Mouse (Mus musculus) embryo, embryonic 11.5 days (tissue): ENCODE measurements around the gene Ctsc.
"Not testable (repeated sequence)": the region's sequence is repeated elsewhere in the genome, so short reads cannot be mapped to it uniquely, and the experiment has no call there.

Source experiments
- DNase-seq: peaks from one replicate; pipeline ENCODE4 v3.0.0-alpha.2; 2012; ENCODE audit warnings: low read depth, low spot score

Gene Ctsc

DNA sequence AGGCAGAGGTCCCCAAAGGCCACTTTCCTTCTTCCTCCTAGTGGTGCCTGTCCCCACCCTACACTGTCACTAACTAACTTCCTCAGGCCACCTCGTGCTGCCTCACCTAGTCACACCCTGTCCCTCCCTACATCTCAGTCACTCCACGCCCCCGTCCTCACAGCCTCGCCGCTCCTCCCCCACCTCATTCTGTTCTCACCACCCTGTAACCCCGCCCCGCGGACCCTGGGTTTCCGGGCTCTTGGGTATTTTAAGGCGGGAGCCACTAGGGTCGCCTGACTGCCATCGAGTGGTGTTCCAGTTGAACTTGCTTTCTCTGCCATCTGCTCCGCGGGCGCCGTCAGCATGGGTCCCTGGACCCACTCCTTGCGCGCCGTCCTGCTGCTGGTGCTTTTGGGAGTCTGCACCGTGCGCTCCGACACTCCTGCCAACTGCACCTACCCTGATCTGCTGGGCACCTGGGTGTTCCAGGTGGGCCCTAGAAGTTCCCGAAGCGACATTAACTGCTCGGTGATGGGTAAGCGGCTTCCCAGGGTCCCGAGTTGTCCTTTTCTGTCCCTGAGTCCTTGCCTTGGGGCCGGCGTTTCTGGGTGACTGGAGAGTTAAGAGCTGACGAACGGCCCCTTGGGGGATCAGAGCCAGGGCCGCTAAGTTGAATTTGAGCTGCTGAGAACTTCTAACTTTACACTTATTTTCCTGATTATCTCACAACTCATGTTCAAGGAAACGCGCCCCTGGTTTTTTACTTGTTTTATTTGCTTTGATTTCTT, at the start of gene Ctsc:
Gene Ctsc (plus strand): TSS at position 228 of the 770 bp plus-strand sequence.
- DNase-seq: peak; percentile 36

DNA sequence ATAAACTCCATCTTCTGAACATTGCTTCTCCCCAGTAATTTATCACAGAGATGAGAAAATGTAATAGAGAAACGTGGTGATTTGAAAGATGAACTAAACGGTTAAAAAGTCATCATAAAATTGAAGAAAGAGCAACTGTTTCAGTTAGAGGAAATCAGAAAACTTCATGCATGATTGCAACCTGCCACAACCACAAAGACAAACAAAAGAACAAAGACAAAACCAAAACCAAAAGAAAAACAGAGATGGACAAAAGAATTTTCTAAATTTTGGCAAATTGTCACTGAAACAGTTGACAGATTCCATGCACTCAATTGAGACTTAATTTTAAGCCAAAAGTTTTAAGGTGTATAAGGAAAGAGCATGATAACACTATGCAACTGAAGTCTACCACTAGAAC, 48.8 kb upstream of the Ctsc start:
- no peak for DNase-seq

DNA sequence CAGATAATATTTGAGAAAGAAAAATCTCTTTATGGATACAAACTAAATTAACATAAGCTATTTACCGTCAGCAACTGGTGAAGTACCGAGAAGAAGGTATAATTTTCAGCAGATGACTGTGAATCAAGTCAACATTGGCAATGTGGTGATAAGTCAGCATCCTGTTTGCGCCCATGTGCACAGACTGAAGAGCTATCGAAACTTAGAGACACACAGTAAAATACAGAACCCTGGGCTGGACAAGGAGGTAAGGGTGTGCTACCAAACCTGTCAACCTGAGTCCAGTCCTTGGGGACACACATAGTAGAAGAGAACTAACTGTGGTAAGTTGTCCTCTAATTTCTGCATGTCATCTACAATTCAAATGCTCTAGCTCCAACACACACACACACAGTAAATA, 47.8 kb upstream of the Ctsc start:
- no peak for DNase-seq

DNA sequence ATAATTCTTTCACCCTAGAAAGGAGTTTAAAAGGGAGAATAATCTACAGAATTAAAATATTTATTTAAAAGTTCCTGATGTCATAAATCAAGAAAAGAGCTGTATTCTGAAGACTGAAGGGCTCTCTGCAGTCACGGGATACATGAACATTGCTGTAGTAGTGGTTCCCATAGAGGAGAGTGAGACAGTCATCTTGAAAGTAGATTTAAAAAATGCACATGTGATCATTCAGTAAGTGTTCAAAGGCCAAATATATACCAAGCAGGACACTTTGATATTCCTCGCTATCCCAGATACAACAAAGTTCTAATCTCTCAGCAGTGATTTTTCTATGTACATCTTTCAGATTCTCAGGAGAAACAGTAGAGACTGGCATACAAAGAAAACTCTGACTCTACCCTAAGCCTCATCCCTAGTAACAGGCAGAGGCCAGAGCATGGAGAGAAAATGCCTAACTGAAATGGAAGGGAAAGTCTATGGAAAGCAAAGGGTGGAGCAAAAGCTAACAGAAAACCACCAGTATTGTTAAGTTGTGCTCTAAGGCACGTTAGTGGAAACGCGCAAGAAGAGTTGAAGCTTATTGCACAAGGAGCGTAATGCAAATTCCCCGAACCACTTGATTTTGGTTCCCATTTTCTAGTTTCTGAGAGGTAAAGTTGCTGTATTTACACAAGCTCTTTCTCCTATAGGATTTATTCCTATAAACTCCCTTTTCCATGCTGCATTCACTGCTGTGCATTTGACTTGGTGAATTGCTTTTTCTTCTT, 46.9 kb upstream of the Ctsc start:
- no peak for DNase-seq

DNA sequence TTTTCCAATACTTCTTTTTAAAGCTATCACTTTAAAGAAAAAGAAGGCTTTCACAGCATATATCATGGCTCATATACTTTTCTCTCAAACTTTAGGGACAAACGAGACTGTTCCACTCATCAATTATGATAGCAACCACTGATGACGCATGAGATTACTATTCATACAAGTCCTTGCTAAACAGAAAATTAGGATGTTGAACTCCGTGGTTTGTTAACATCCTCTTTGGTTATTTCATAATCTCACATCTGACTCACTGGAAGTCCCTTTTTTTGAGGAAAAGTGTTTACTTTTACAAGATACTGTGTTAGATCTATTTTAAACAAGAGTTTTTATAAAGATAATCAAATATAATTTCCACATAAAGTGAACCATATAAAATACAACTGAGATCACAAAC, 34.8 kb upstream of the Ctsc start:
- no peak for DNase-seq

DNA sequence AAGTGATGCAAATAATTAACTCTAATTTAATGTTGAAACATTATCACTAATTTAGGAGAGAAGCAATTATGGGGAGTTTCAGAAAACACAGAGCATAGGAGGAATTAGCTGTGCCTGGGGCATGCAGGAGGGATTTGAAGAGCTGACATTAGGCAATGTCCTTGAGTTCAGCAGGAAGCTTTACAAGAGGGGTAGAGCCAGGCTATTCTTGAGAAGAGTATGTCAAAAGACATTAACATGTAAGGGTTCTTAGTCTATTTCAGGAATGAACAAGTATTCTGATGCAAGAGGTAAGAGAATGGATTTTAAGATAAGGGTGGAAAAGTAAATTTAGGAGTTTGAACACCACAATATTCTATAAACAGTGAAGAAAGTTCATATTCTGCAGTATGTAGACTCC, 33.4 kb upstream of the Ctsc start:
- DNase-seq: no peak

DNA sequence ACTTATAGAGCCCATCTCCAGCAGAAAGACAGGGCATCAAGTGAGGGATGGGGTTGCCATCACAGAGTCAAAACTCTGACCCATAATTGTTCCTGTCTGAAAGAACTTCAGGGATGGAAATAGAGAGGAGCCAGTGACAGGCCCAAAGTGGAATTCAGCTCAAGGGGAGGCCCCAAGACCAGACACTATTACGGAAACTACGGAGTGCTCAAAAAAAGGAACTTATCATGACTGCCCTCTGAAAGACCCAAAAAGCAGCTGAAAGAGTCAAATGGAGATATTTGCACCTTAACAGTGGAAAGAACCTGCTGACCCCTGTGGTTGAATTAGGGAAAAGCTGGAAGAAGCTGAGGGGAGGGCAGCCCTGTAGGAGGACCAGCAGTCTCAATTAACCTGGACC, 27.5 kb upstream of the Ctsc start:
- DNase-seq: not testable (repeated sequence)

DNA sequence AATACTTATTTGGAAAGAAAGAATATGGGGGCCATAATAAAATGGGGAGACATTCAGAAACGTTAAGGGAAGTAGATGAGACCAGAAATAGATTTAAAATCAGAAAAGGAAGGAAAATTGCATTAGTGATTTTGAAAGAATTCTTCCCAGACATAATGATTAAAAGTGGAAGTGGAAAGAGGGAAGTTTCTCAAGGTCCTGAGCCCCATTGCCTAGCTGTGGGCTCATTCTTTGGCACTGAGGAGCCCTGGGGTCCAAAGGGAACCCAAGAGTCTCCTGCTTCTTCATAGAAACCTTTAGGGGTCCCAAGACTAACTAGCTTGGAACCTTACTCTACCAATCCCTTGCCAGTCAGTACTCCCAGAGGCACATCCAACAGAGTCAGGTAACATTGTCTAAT, 26.4 kb upstream of the Ctsc start:
- DNase-seq: no peak

DNA sequence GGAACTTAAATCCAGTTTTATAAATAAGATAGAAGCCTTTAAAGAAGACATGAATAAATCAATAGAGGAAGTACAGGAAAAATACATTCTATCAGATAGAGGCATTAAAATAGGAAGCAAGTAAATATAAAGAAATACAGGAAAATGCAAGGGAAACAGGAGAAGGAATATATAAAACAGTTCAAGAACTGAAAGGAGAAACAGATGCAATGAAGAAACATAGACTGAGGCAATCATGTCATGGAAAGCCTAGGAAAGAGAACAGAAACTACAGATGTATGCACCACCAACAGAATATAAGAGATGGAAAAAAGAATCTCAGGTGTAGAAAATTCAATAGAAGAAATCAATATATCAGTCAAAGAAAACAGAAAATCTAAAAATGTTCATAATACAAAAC, 25.8 kb upstream of the Ctsc start:
- no peak for DNase-seq

DNA sequence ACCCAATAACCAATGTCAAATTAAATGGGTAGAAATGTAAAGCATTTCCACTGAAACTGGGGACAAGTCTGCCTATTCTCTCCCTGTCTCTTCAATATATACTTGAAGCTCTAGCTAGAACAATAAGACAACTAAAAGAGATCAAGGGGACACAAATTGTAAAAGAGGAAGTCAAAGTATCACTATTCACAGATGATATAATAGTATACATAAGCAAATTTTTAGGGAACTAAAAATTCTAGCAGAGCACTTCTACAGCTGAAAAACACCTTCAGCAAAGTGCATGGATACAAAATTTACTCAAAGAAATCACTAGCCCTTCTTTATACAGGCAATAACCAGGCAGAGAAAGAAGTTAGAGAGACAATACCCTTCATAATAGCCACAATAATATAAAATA, 23.0 kb upstream of the Ctsc start:
- DNase-seq: no peak

DNA sequence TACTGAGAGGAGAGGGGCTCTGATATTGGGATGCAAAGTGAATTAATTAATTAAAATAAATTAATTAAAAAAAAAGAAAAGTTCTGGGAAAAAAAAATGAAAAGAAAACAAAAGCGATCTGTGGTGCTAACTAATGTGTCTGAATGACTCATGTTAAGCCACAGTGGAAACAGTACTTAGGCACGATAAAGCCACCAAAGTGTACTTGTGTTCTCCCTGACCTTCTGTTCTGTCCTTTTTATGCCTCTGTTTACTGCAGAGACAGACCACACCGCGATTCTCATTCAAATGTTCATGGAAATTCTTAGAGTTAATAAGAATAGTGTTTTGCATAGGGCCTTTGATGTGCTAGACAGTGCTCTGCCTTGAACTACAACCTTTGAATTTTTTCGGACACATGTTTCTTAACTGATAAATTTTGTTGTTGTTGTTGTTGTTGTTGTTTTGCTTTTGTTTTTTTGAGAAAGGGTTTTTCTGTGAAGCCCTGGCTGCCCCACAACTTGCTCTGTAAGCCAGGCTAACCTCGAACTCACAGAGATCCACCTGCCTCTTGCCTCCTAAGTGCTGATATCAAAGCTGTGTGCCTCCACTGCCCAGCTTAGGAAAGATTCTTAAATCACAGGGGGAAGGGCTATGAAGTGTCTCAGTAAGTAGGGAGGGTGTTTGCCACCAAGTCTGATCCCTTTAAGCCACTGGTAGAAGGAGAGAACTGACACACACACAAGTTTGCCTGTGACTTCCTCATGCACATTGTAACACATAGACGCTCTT, 18.5 kb upstream of the Ctsc start:
- no peak for DNase-seq

DNA sequence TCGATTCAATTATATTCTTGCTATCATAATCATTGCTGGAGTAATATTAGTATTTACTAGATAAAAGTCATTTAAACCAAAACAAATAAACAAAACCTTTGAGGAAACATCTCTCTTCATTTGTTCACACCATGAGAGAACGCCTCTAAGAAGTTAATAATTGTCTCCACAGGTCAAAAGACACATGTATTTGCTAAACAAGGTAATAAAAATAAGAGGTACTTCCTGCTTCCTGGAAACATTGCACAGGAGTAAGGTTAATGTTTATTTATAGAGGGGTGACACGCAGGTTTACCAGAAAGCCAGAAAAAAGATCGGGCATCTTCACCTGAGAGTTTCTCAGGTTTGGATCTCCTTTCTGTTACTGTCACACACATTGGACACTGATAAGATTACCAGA, 16.1 kb upstream of the Ctsc start:
- no peak for DNase-seq

DNA sequence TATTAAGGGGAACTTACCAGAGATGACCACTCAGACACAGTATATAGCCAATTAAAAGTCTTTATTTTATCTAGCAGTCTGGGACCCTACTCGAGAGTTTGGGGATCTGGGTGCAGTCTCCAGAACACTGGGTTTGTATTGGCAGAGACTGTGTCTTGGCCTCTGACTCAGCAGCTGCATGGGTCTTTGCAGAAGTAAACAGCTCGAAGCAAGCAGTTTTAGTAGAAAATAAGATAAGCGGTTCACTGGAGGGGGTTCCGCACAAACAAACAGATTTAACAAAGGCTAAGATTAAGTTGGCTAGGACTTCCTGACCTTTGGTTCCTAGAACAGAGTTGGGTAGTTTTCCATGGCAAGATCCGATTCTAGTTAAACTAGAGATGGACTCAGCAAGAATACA, 13.0 kb upstream of the Ctsc start:
- DNase-seq: no peak

DNA sequence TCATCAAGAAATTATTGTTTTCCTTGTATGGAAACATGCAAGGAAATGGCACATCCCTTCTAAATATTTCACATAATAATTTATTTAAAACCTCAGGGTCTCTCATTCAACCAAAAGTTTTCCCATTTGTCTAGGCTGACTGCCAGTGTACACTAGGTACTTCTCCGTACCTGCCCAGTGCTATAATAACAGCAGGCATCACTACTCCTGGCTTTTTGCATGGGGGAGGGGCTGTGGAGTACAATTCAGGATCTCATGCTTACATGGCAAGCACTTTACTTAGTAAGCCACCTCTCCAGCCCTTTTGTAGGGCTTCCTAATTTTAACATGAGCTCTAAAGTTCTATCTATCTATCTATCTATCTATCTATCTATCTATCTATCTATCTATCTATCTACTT, 8.0 kb upstream of the Ctsc start:
- DNase-seq: no peak

DNA sequence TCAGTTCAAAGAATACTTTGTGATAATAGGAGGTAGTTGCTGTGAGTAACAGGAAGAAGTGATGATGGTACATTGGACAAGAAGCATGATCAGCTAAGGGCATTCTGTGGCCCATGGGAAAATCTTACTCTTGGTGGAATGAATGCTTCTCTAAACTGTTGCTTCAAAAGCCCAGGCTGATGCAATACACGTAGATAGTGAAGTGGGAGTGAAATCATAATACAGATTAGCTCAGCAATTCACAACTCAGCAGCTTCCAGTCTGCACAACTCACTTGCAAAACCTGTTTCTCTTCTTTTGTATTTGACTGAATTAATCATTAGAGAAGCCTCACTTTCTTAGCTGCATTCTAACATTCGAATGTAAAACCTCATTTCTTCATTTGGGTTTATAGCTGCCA, 6.4 kb upstream of the Ctsc start:
- no peak for DNase-seq

DNA sequence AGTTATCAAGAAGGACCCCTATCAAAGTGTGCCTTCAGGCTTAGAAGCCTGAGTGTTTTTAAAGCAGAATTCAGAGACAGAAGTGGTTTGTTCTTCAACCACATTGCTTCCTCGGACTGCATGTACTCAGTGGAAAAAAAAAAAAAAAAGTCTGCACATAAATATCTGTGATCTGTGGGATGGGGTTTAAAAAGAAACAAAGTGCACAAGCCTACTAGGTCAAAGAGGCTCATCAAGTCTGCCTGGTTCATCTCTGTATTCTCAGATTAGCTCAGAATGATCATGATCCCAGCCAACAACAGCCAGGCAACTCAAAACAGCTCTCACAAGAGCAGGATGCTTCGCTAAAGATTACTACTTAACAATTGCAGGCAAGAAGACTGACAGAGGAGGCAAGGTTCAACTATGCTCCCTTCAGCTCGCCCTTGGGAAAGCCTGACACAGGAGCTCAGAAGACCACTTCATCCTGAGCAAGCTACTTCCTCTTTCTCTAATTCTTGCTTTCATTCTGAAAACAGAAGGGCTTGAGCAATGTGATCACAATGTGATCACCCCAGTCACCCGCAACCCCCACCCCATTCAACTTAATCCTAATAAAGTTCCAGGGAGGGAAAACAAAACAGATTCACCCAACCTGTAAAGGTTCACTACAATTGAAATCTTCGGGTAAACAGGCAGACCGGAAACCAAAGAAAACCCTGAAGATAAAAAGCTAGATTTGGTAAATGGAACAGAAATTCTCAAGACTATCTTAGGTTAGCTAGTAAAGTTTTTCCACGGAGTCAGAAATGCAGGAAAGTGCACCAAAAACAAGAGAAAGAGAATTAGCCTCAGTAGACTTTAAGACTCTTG, 745 bp upstream of the Ctsc start:
- DNase-seq: no peak

DNA sequence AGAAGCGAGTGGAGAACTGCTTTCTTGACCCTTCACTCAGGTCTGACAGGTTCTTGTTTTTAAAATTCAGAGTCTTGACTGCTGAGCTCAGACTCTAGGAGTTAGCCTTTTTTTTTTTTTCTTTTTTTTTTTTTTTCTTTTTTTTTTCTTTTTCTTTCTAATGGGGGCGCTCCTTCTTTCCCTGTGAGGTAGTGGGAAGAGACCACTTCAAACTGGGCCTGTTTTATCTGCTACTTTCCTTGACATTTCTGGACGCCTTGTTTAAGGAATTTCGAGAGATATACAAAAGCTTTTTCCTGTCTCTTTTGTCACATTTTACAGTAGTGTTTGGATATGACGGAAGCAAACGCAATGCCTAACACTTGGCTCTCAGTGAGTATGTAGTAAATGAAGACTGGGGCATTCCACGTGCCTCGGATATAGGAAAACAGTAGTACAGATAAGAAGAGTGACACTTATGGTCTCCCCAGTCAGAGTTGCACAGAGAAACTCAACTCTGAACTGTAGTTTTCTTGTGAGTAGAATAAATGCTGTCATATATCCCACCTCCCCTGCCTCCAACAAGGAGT, 827 bp downstream of the Ctsc start:
- DNase-seq: no peak

DNA sequence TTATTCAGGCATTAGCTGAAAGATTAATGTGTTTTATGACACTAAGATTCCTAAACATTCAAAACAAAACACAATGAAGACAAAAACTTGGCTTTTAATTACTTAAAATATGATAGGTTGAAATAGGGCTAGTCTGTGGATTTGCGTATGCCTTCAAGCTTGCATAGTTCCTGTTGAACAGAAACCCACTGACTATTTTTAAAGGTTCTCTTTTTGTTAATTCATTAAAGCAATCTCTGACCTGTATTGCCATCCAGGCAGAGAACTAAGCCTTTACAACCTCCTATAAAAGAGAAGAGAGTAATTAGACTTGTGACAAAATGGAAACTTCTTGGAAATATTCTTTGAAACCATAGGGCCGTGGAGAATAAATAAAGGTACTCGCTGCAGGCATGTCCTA, 7.4 kb downstream of the Ctsc start:
- no peak for DNase-seq

DNA sequence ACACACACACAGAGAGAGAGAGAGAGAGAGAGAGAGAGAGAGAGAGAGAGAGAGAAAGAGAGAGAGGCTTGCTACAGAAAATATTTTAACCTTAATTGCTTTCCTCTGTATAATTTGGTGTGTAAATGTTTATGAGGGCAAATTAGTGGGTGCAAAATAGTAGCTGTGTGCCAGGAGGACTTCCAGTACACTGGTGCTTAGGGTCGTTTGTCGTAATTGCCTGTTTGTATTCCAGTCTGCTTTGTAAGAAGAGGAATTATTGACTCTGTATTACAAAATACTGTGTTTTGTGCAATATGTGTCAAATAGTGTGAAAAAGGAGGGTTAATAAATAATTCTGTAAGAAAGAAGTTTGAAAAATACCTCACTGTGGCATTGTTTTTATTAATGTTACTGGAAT, 13.2 kb downstream of the Ctsc start:
- no peak for DNase-seq

DNA sequence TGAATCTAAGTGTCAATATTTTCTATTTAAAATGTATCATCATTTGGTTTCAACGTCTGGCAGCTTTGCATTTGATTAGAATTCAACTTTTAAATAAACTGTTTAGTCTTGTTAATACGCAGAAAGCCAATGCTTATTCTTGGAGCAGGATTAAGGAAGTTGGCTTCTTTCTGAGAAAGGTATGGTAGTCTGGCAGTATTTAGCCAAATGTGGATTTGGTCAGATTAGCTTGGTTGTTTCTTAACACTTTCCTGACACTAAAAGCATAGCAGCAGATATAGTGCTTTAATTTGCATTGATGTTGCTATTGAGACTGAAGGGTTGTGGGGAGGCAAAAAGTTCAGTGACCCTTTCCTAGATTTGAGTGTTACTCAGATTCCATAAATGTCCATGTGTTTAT, 14.2 kb downstream of the Ctsc start:
- no peak for DNase-seq

DNA sequence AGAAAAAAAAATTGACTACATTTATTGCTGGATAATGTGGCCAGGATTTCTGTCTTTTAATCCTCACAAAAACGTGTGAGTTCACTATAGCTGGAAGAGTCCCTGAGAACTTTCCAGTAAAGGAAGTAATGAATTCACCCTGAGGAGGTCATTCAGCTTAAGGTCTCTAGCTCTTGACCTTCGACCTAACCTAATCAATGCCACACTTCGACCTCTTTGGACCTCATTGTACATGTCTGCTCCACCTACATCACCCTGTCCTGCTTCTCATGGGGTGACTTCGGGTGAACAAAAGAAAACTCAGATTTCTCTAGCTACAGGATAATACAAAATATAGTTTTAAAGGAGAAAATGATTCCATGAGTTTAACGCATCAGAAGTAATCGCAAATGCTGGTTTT, 16.0 kb downstream of the Ctsc start:
- no peak for DNase-seq
